Mouse (Mus musculus) liver, embryonic 14.5 days (tissue): ENCODE results near the gene Kcnq5. TPM values are rescaled to one million over a fixed set of nuclear protein-coding genes. Genes with fewer than 3 reads are reported as not detected.

ENCODE experiments used
- ATAC-seq: fragments of 200-750 bp; cut with Nextera tagmentation; 2 replicates; pipeline ENCODE4 v1.8.0; 2017; ENCODE audit warnings: moderate number of reproducible peaks, mild to moderate bottlenecking, moderate library complexity; ENCODE audit not compliant: insufficient read depth
- DNase-seq, 3 experiments: peaks; one replicate each; pipeline ENCODE4 v3.0.0-alpha.2; 2012 to 2013; ENCODE audit warnings: low read depth in 3 of 3, low spot score in 3 of 3
- H3K27ac ChIP-seq: fragments of 300-500 bp; sonication (generic); 2 replicates; pipeline ENCODE4 v1.5.1; 2014; ENCODE audit warnings: moderate library complexity, mild to moderate bottlenecking, control low read depth, inconsistent platforms
- H3K27me3 ChIP-seq: fragments of 300-500 bp; sonication (generic); 2 replicates; pipeline ENCODE4 v1.6.1; 2014; ENCODE audit warnings: mild to moderate bottlenecking, low read length, moderate library complexity; ENCODE audit not compliant: control insufficient read depth, insufficient read depth
- H3K36me3 ChIP-seq: fragments of 300-500 bp; sonication (generic); replicated peaks from 2 replicates; pipeline ENCODE4 v1.6.1; 2014; ENCODE audit warnings: low read depth; ENCODE audit not compliant: control insufficient read depth, insufficient read depth
- H3K4me1 ChIP-seq, 2 experiments: fragments of 200-500 bp in 1 of 2; fragments of 300-500 bp in 1 of 2; sonication (generic) in 1 of 2; replicated peaks; 2 replicates each; pipeline ENCODE4 v1.6.1; 2012 to 2014; ENCODE audit warnings: antibody characterized with exemption in 1 of 2, inconsistent platforms in 1 of 2, low read length in 1 of 2; ENCODE audit not compliant: control insufficient read depth in 2 of 2, insufficient read depth in 2 of 2
- H3K4me2 ChIP-seq: fragments of 300-500 bp; sonication (generic); 2 replicates; pipeline ENCODE4 v1.6.1; 2014; ENCODE audit warnings: low read depth, mild to moderate bottlenecking, control low read depth, moderate library complexity
- H3K4me3 ChIP-seq, 2 experiments: fragments of 200-500 bp in 1 of 2; fragments of 300-500 bp in 1 of 2; sonication (generic) in 1 of 2; 2 replicates each; pipeline ENCODE4 v1.5.1; 2012 to 2014; ENCODE audit warnings: low read depth in 2 of 2, low read length in 2 of 2, mild to moderate bottlenecking in 2 of 2, control low read depth in 1 of 2, inconsistent platforms in 1 of 2, moderate library complexity in 1 of 2; ENCODE audit not compliant: insufficient read depth in 1 of 2
- H3K9ac ChIP-seq: fragments of 300-500 bp; sonication (generic); replicated peaks from 2 replicates; pipeline ENCODE4 v1.6.1; 2014; ENCODE audit warnings: mild to moderate bottlenecking, control low read depth, moderate library complexity
- H3K9me3 ChIP-seq: fragments of 300-500 bp; sonication (generic); 2 replicates; pipeline ENCODE4 v1.6.1; 2016; ENCODE audit warnings: low read length, mixed read lengths; ENCODE audit not compliant: control insufficient read depth
- CTCF ChIP-seq: IDR thresholded peaks from 2 replicates; pipeline ENCODE4 v1.5.1; 2016; ENCODE audit warnings: antibody characterized with exemption, low read depth, control low read depth
- EP300 ChIP-seq: IDR thresholded peaks from 2 replicates; pipeline ENCODE4 v1.6.1; 2016; ENCODE audit warnings: antibody characterized with exemption, low read depth
- WGBS: fragments of 180-500 bp; shearing (Covaris S2); extraction: QIAGEN DNeasy Blood & Tissue Kit; methylation state at CpG from one replicate; pipeline ENCODE4 v1.1.7; 2014; ENCODE audit not compliant: insufficient replicate concordance; 5-methylcytosine and 5-hydroxymethylcytosine counted together
- polyA plus RNA-seq, 2 experiments: library from polyadenylated mRNA; depleted of rRNA in 1 of 2; stranded (reverse) in 1 of 2; unstranded in 1 of 2; fragments of >200 nt; fragmentation: Nextera tagmentation in 1 of 2; extraction: Ambion mirVana in 1 of 2; gene quantifications; 2 replicates each; pipeline versions ENCODE4 v1.2.1 to v1.2.3; 2012 to 2014

The Kcnq5 gene
- polyA plus RNA-seq, 2 experiments = 0.11 TPM; not detected in 1

DNA sequence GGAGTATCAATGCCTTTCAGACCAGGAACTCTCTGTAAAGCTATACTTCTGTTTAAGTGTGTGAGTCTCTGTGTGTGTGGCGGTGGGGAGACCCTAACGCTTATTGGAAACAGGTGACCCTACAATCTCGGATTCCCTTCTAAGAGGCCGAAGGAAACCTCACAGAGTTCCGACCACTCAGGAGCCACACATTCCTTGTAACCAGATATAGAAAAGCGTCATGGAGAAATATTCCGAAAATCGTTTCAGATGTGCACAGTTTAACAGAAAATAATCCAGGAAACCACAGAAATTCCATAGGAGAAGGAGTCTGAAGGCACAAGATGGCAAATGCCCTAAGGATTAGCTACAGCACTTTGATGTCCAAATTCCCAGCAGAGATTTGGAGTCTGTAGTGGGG, 440.3 kb downstream of the Kcnq5 start:
- Histone ChIP-seq H3K4me2 (no peak overlapping the region), H3K27me3 (no peaks in the 10 kb centered on the region), H3K4me1 (no peaks in the 10 kb centered on the region), H3K9ac (no peak overlapping the region), H3K9me3 (no peaks in the 10 kb centered on the region), H3K36me3 (no peaks in the 10 kb centered on the region), H3K27ac (no peak overlapping the region), H3K4me3 (no peak overlapping the region)
- DNase-seq (no peak), ATAC-seq (no peak)
- WGBS = 74% methylated on average over 8 of the region's 8 CpGs
- no peak for TF ChIP-seq CTCF
- TF ChIP-seq EP300 = no peak

GRCm38 (mm10) chr1:21520116-21520645, 441.6 kb downstream of the Kcnq5 start:
- Histone ChIP-seq H3K36me3 (no peaks in the 10 kb centered on the region), H3K27me3 (no peaks in the 10 kb centered on the region), H3K9ac (no peak overlapping the region), H3K27ac (no peak overlapping the region), H3K4me2 (no peak overlapping the region), H3K4me3 (no peak overlapping the region), H3K4me1 (no peaks in the 10 kb centered on the region), H3K9me3 (no peaks in the 10 kb centered on the region)
- DNase-seq (no peak), ATAC-seq (no peak)
- 61% methylated on average over 10 of the region's 10 CpGs for WGBS
- TF ChIP-seq EP300 = no peak
- TF ChIP-seq CTCF = no peak

DNA sequence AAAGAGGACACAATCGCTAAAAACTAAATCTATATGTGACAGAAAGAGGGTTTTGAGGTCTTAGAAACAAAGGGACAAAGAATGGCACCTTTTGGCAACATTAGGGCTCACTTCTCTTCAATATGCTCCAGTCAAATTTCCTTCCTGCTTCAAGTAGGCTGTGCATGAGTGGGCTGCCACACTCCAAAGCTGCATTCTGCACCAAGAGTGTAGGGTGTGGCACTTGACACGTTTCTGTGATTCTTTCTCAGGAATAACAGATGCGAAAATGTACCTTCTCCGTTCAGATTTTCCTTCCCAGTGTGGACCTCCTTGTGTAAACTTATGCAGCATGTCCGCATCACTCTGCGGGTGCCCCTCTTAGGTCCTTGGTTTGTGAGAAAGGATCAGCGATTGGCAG, 455.1 kb downstream of the Kcnq5 start:
- no peak for TF ChIP-seq EP300
- TF ChIP-seq CTCF = no peak
- Histone ChIP-seq H3K27ac (no peak overlapping the region), H3K4me1 (no peaks in the 10 kb centered on the region), H3K36me3 (no peaks in the 10 kb centered on the region), H3K4me3 (no peak overlapping the region), H3K27me3 (no peaks in the 10 kb centered on the region), H3K4me2 (no peak overlapping the region), H3K9me3 (no peaks in the 10 kb centered on the region), H3K9ac (no peak overlapping the region)
- ATAC-seq (no peak), DNase-seq (no peak)
- WGBS = 67% methylated on average over 7 of the region's 7 CpGs

- no peaks in the 10 kb centered on the region for H3K9me3 ChIP-seq
- DNase-seq (no peak), ATAC-seq (no peak)
- H3K4me2 ChIP-seq = no peak overlapping the region
- no peaks in the 10 kb centered on the region for H3K36me3 ChIP-seq
- H3K27ac ChIP-seq = no peak overlapping the region
- H3K27me3 ChIP-seq = no peaks in the 10 kb centered on the region
- TF ChIP-seq EP300 (no peak), CTCF (no peak)
- no peak overlapping the region for H3K4me3 ChIP-seq
- WGBS = 50% methylated on average over 10 of the region's 10 CpGs
- H3K4me1 ChIP-seq = no peaks in the 10 kb centered on the region
- H3K9ac ChIP-seq = no peak overlapping the region
These were observed 461.8 kb downstream of the Kcnq5 start for GRCm38 (mm10) chr1:21499815-21500534.

GRCm38 (mm10) chr1:21496307-21496706, 465.4 kb downstream of the Kcnq5 start:
- WGBS = 68% methylated on average over 3 of the region's 3 CpGs
- no peaks in the 10 kb centered on the region for H3K36me3 ChIP-seq
- no peak for DNase-seq
- no peaks in the 10 kb centered on the region for H3K9me3 ChIP-seq
- no peak for ATAC-seq
- TF ChIP-seq CTCF (no peak), EP300 (no peak)
- H3K4me3 ChIP-seq = no peak overlapping the region
- H3K27me3 ChIP-seq = no peaks in the 10 kb centered on the region
- no peak overlapping the region for H3K27ac ChIP-seq
- H3K4me2 ChIP-seq = no peak overlapping the region
- H3K4me1 ChIP-seq = no peaks in the 10 kb centered on the region
- H3K9ac ChIP-seq = no peak overlapping the region
